Mouse (Mus musculus): ENCODE results near the gene Zmiz1. TPM values are rescaled to one million over a fixed set of nuclear protein-coding genes. Genes with fewer than 3 reads are reported as not detected.

The Zmiz1 gene
- polyA plus RNA-seq, 1 experiment from 2014 or later: 42.2 TPM

GRCm38 (mm10) chr14:25711177-25711576 is 252.2 kb downstream of the Zmiz1 start:
- no peak overlapping the region for H3K4me3 ChIP-seq
- H3K4me1 ChIP-seq: peaks cover 49% of the 10 kb centered on the region
- no peaks in the 10 kb centered on the region for H3K9me3 ChIP-seq (replicated peaks)
- H3K36me3 ChIP-seq: no peaks in the 10 kb centered on the region
- DNase-seq (ENCODE audit: low spot score): no peak
- H3K27ac ChIP-seq (replicated peaks): peak overlapping the region; percentile 55
- H3K27me3 ChIP-seq (ENCODE audit: low read depth, poor library complexity, severe bottlenecking): no peaks in the 10 kb centered on the region
- 83% methylated on average over 7 of the region's 7 CpGs for WGBS

- Histone ChIP-seq H3K27ac (replicated peaks) (peak overlapping the region; percentile 55), H3K4me3 (no peak overlapping the region), H3K4me1 (peaks cover 49% of the 10 kb centered on the region), H3K36me3 (no peaks in the 10 kb centered on the region), H3K27me3 (ENCODE audit: low read depth, poor library complexity, severe bottlenecking) (no peaks in the 10 kb centered on the region), H3K9me3 (replicated peaks) (no peaks in the 10 kb centered on the region)
- 78% methylated on average over 8 of the region's 8 CpGs for WGBS
- no peak for DNase-seq (ENCODE audit: low spot score)
Measured at GRCm38 (mm10) chr14:25711602-25712001, 252.6 kb downstream of the Zmiz1 start.

- no peaks in the 10 kb centered on the region for H3K9me3 ChIP-seq (replicated peaks)
- no peaks in the 10 kb centered on the region for H3K27me3 ChIP-seq (ENCODE audit: low read depth, poor library complexity, severe bottlenecking)
- DNase-seq (ENCODE audit: low spot score): no peak
- WGBS: 25% methylated on average over 4 of the region's 4 CpGs
- H3K4me3 ChIP-seq: no peak overlapping the region
- H3K36me3 ChIP-seq: no peaks in the 10 kb centered on the region
- peaks cover 51% of the 10 kb centered on the region for H3K4me1 ChIP-seq
- no peak overlapping the region for H3K27ac ChIP-seq (replicated peaks)
Measured at GRCm38 (mm10) chr14:25713443-25713842, 254.5 kb downstream of the Zmiz1 start.

Small RNAs within 50 kb of the gene (microRNA-seq; reads per million reads assigned to microRNA genes)
- 10.5 reads per million, percentile 22 among the genes with 10 or more reads in this experiment for gene Mir3075

Other genes with a start within 250 kb of the Zmiz1 start
- gene Ppif, start 235.0 kb downstream of the Zmiz1 start, polyA plus RNA-seq (2016; fragmentation: Nextera tagmentation; extraction: Ambion mirVana): 54.7 and 56.1 TPM in 2 replicates